8 mouse cellular contexts compared by ENCODE assay signal in the genomic region with DNA sequence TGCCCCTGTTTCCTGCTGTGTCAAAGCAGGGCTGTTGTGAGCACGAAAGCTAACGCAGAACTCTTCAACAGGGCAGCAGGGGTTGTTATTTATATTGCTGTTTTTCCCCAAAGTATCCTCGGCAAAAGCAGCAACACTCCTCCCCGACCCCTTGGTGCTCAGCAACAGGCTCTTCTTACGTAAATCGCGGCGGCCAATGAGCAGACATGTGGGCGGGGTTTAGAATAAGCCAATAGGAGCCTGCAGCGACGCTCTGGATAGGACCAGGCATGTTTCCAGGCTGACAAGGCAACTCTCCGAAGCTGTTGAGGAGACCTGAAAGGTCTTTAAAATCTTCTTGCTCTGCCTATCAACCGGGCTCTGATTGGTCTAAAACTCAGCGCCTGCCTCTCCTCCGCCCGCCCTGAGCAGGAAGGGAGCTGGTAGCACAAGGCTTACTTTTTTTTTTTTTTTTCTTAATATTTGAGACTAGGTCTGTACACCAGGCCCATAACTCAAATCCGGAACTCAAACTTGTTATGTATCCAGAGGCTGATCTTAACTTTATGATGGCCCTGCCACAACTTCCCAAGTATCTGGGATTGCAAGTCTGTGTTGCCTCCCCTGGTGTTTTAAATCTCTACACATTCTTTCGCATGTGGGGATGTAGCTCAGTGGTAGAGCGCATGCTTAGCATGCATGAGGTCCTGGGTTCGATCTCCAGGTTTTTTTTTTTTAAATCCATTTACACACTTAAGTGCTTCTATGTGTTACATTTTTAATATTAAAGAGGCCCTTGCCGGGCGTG. TPM values are rescaled to one million over a fixed set of nuclear protein-coding genes. Genes with fewer than 3 reads are reported as not detected.
DNase-seq lines count a peak whose midpoint lies in the region; ATAC-seq lines count a peak whose summit lies in the region.

No protein-coding gene starts in this region.

- H3K9me3 ChIP-seq in hindbrain, embryonic 12.5 days (replicated peaks), result no peaks in the 10 kb centered on the region

- WGBS in hindbrain, embryonic 12.5 days, result 20% methylated on average over 22 of the region's 22 CpGs

- peak overlapping the region; percentile 38 for H3K4me3 ChIP-seq in hindbrain, embryonic 12.5 days

- peaks cover 12% of the 10 kb centered on the region; the same call in 1 of the 2 replicates for H3K4me1 ChIP-seq in hindbrain, embryonic 12.5 days

- peak overlapping the region; percentile 89 for H3K4me2 ChIP-seq in hindbrain, embryonic 12.5 days (replicated peaks)

- H3K27me3 ChIP-seq in hindbrain, embryonic 12.5 days, result peaks cover 6% of the 10 kb centered on the region; the same call in 1 of the 2 replicates

- ATAC-seq in hindbrain, embryonic 12.5 days (ENCODE audit: low FRiP score), result peak; percentile 93

- peak overlapping the region; percentile 33; the same call in 1 of the 2 replicates for H3K9ac ChIP-seq in hindbrain, embryonic 12.5 days

- peak overlapping the region; percentile 57; the same call in 1 of the 2 replicates for H3K27ac ChIP-seq in hindbrain, embryonic 12.5 days

- H3K36me3 ChIP-seq in hindbrain, embryonic 12.5 days, result no peaks in the 10 kb centered on the region

- peak; percentile 97 for DNase-seq in Muller cell, postnatal 12 days (ENCODE audit: inconsistent ontology term)
- peak; percentile 91 for DNase-seq in cerebellum, adult 9-11 months
- peak; percentile 91 to 94 for DNase-seq in frontal cortex, adult 2 months (ENCODE audit: extremely low spot score in 1 of 2, low spot score in 1 of 2)
- DNase-seq in layer of hippocampus, postnatal 14 days (ENCODE audit: low spot score in 2 of 2), result peak; percentile 79 to 96
- DNase-seq in lung, postnatal 14 days, result peak; percentile 92
- peak; percentile 80 for DNase-seq in retina, adult 2 months (ENCODE audit: low read depth, low spot score)
- DNase-seq in thymus, postnatal 36 days, result peak; percentile 82 to 91

RNA-seq across cellular contexts. Expression of a gene that starts 5.3 kb away (rescaled TPM):
- 9.2 and 9.7 TPM in 2 replicates for polyA plus RNA-seq in frontal cortex, adult 2 months (2012; rRNA removed)
- 11.1 and 12.1 TPM in 2 replicates for polyA plus RNA-seq in hindbrain, embryonic 12.5 days (2016; fragmentation: Nextera tagmentation; extraction: Ambion mirVana)
- 10 to 100 TPM; 14.3 to 17.9 TPM for total RNA-seq in layer of hippocampus, postnatal 14 days (2021)

RNA-seq across cellular contexts. Expression of a gene that starts 17.9 kb away (rescaled TPM):
- 869 and 938 TPM in 2 replicates for polyA plus RNA-seq in frontal cortex, adult 2 months (2012; rRNA removed)
- 1,136 and 1,234 TPM in 2 replicates for polyA plus RNA-seq in hindbrain, embryonic 12.5 days (2016; fragmentation: Nextera tagmentation; extraction: Ambion mirVana)
- total RNA-seq in layer of hippocampus, postnatal 14 days (2021), result 100 to 1,000 TPM; 584 to 591 TPM

RNA-seq across cellular contexts. Expression of a gene that starts 19.8 kb away (rescaled TPM):
- polyA plus RNA-seq in frontal cortex, adult 2 months (2012; rRNA removed), result 143 and 159 TPM in 2 replicates
- polyA plus RNA-seq in hindbrain, embryonic 12.5 days (2016; fragmentation: Nextera tagmentation; extraction: Ambion mirVana), result 159 and 164 TPM in 2 replicates
- 10 to 100 TPM; 83.2 to 84.5 TPM for total RNA-seq in layer of hippocampus, postnatal 14 days (2021)

RNA-seq across cellular contexts. Expression of a gene that starts 48.3 kb away (rescaled TPM):
- 1.0 and 1.6 TPM in 2 replicates for polyA plus RNA-seq in frontal cortex, adult 2 months (2012; rRNA removed)
- 0.34 and 0.76 TPM in 2 replicates for polyA plus RNA-seq in hindbrain, embryonic 12.5 days (2016; fragmentation: Nextera tagmentation; extraction: Ambion mirVana)
- 1 to 10 TPM; 1.4 TPM for total RNA-seq in layer of hippocampus, postnatal 14 days (2021)

RNA-seq across cellular contexts. Expression of a gene that starts 51.8 kb away (rescaled TPM):
- 6.2 and 6.7 TPM in 2 replicates for polyA plus RNA-seq in frontal cortex, adult 2 months (2012; rRNA removed)
- polyA plus RNA-seq in hindbrain, embryonic 12.5 days (2016; fragmentation: Nextera tagmentation; extraction: Ambion mirVana), result 18.9 and 24.5 TPM in 2 replicates
- total RNA-seq in layer of hippocampus, postnatal 14 days (2021), result 1 to 10 TPM; 6.6 to 7.9 TPM

Comparison
In these comparisons a context has a peak if more than half of its experiments do, and no peak if none do; other contexts are left out.
1. Peak in every context shown above with its lines: DNase-seq, ATAC-seq, H3K4me3 ChIP-seq and H3K27ac ChIP-seq.